ENCODE assay signal across 20 mouse cellular contexts in genomic region chr5:123657651-123658050, GRCm38 (mm10). TPM values are rescaled to one million over a fixed set of nuclear protein-coding genes. Genes with fewer than 3 reads are reported as not detected.
DNase-seq lines count a peak whose midpoint lies in the region; ATAC-seq and TF ChIP-seq lines count a peak whose summit lies in the region.
"Had no signal": no experiment of that assay in that cellular context is flagged by ENCODE, and none has a peak within 500 bp of the region (broad histone marks: within the 10 kb centered on the region; RNA-seq: fewer than 3 reads in every experiment).

No protein-coding gene starts in this region.

- peak overlapping the region; percentile 26 for H3K4me3 ChIP-seq in gastrocnemius, adult 2 months
- no peak overlapping the region for H3K4me3 ChIP-seq in lung, adult 2 months (replicated peaks; ENCODE audit: extremely low read depth, low read depth, low read length)
- H3K4me3 ChIP-seq: erythroblast, embryonic 14.5 days; liver, embryonic 12.5 days; neural tube, embryonic 12.5 days had no signal

- peak; percentile 40 for DNase-seq in gastrocnemius, adult 2 months
- no peak for DNase-seq in gastrocnemius, postnatal 36 days
- DNase-seq in lung, adult 18-20 months = peak; percentile 52 to 66
- no peak for DNase-seq in lung, adult 2 months
- peak; percentile 42 to 70 for DNase-seq in lung, postnatal 4 days
- no peak for DNase-seq in urinary bladder, postnatal 14 days (ENCODE audit: low spot score)
- no peak for DNase-seq in gastrocnemius, adult 8-10 months (ENCODE audit: low spot score in 2 of 2)
- DNase-seq: cerebellum, adult 9-11 months; forebrain, postnatal 0 days; gastrocnemius, postnatal 25 days; kidney, adult 2 months; kidney, postnatal 4 days; right cerebral cortex, postnatal 4 days; thymus, adult 2 months had no signal

- peaks cover 17% of the 10 kb centered on the region for H3K4me1 ChIP-seq in lung, adult 2 months (ENCODE audit: control insufficient read depth, insufficient read depth, low read length)
- H3K4me1 ChIP-seq: neural tube, embryonic 12.5 days had no signal

- peak overlapping the region; percentile 65 for H3K27ac ChIP-seq in gastrocnemius, adult 2 months
- H3K27ac ChIP-seq: hindbrain, postnatal 0 days; liver, embryonic 12.5 days; neural tube, embryonic 12.5 days had no signal

- 32% methylated on average over 7 of the region's 7 CpGs for WGBS in lung, adult 2 months

- intact Hi-C loops in gastrocnemius, adult 2 months (cut with DNase I) = loop anchor here (5.0 kb wide), 1 partner anchor 40 kb away; no protein-coding TSS in a partner anchor
- intact Hi-C loops in gastrocnemius, postnatal 36 days (cut with DNase I) = no loop called here

- peak; percentile 57 for ATAC-seq in granulocyte monocyte progenitor cell, adult 5-6 weeks (replicated peaks; ENCODE audit: poor library complexity, severe bottlenecking)
- ATAC-seq: forebrain, postnatal 0 days; hindbrain, postnatal 0 days; liver, embryonic 12.5 days; Patski had no signal

- no peak for TF ChIP-seq CTCF in gastrocnemius, adult 2 months (IDR thresholded peaks at IDR 0.05)
- TF ChIP-seq CTCF in lung, adult 2 months (IDR thresholded peaks at IDR 0.05; ENCODE audit: insufficient read depth, low read length) = no peak

- TF ChIP-seq POLR2A in lung, adult 2 months (IDR thresholded peaks at IDR 0.05; ENCODE audit: borderline replicate concordance, extremely low read depth, low read depth, low read length) = no peak

RNA-seq across cellular contexts. Expression of gene Clip1, which starts 26.8 kb away (rescaled TPM):
- 100 to 1,000 TPM; 286 to 331 TPM for total RNA-seq in gastrocnemius, adult 2 months (2021)
- total RNA-seq in gastrocnemius, postnatal 36 days (2021) = 100 to 1,000 TPM; 264 to 276 TPM
- 30.3 and 49.8 TPM in 2 replicates for polyA plus RNA-seq in lung, adult 2 months (2012; rRNA removed)
- 41.7 and 56.0 TPM in 2 replicates for total RNA-seq in granulocyte monocyte progenitor cell, adult 5-6 weeks (2014; fragmentation: Nextera tagmentation)
- total RNA-seq in granulocyte monocyte progenitor cell, adult 5-6 weeks (2017) = 63.4 and 65.9 TPM in 2 replicates
- 100 to 1,000 TPM; 341 to 375 (median 357) TPM for total RNA-seq in gastrocnemius, adult 8-10 months (2022)

Comparison
In these comparisons a context has a peak if more than half of its experiments do, and no peak if none do; other contexts are left out.
1. DNase-seq: peak in gastrocnemius, adult 2 months (single experiment), lung, adult 18-20 months (2 of 2) and lung, postnatal 4 days (2 of 2); none in gastrocnemius, postnatal 36 days (0 of 2), lung, adult 2 months (single experiment), urinary bladder, postnatal 14 days (single experiment) and gastrocnemius, adult 8-10 months (0 of 2).